ENCODE assay signal across 9 mouse cellular contexts in genomic region chr7:70287891-70288421, GRCm38 (mm10).
DNase-seq lines count a peak whose midpoint lies in the region; ATAC-seq lines count a peak whose summit lies in the region.
"Had no signal": no experiment of that assay in that cellular context is flagged by ENCODE, and none has a peak within 500 bp of the region (broad histone marks: within the 10 kb centered on the region; RNA-seq: fewer than 3 reads in every experiment).

No protein-coding gene starts in this region.

- no peaks in the 10 kb centered on the region for H3K9me3 ChIP-seq in heart, embryonic 15.5 days (replicated peaks)
- no peaks in the 10 kb centered on the region for H3K9me3 ChIP-seq in embryonic facial prominence, embryonic 15.5 days (replicated peaks)
- H3K9me3 ChIP-seq in kidney, embryonic 16.5 days (ENCODE audit: low read length): peaks cover 3% of the 10 kb centered on the region; the same call in 1 of the 2 replicates

- H3K36me3 ChIP-seq in heart, embryonic 15.5 days: no peaks in the 10 kb centered on the region
- no peaks in the 10 kb centered on the region for H3K36me3 ChIP-seq in embryonic facial prominence, embryonic 15.5 days
- no peaks in the 10 kb centered on the region for H3K36me3 ChIP-seq in kidney, embryonic 16.5 days (ENCODE audit: insufficient read depth, low read length)
- H3K36me3 ChIP-seq: G1E had no signal

- peak overlapping the region; percentile 33 for H3K4me3 ChIP-seq in heart, embryonic 15.5 days
- H3K4me3 ChIP-seq in embryonic facial prominence, embryonic 15.5 days (replicated peaks): peak overlapping the region; percentile 18
- H3K4me3 ChIP-seq in kidney, embryonic 16.5 days (ENCODE audit: low read length): peak overlapping the region; percentile 44

- DNase-seq in heart, adult 8-10 months (ENCODE audit: low spot score): no peak
- DNase-seq in neural tube, embryonic 10.5 days (ENCODE audit: extremely low spot score, low spot score): peak; percentile 67
- no peak for DNase-seq in thymus, postnatal 10 days (ENCODE audit: low spot score in 2 of 2)
- DNase-seq in frontal cortex, postnatal 25 days (ENCODE audit: low spot score in 2 of 2): no peak

- peaks cover 81% of the 10 kb centered on the region for H3K27me3 ChIP-seq in heart, embryonic 15.5 days
- peaks cover 85% of the 10 kb centered on the region for H3K27me3 ChIP-seq in embryonic facial prominence, embryonic 15.5 days
- H3K27me3 ChIP-seq in kidney, embryonic 16.5 days (ENCODE audit: insufficient read depth, low read length): peaks cover 68% of the 10 kb centered on the region

- WGBS in heart, embryonic 15.5 days: under 1% methylated on average over 29 of the region's 29 CpGs
- WGBS in embryonic facial prominence, embryonic 15.5 days: under 1% methylated on average over 29 of the region's 29 CpGs
- WGBS in kidney, embryonic 16.5 days: under 1% methylated on average over 29 of the region's 29 CpGs

- peaks cover 8% of the 10 kb centered on the region for H3K4me1 ChIP-seq in heart, embryonic 15.5 days (replicated peaks)
- H3K4me1 ChIP-seq in embryonic facial prominence, embryonic 15.5 days: peaks cover 8% of the 10 kb centered on the region; the same call in 1 of the 2 replicates
- H3K4me1 ChIP-seq in kidney, embryonic 16.5 days (ENCODE audit: insufficient read depth, low read length): peaks cover 8% of the 10 kb centered on the region

- ATAC-seq in heart, embryonic 15.5 days (replicated peaks; ENCODE audit: insufficient number of reproducible peaks, insufficient read depth, low FRiP score, low read depth): no peak
- no peak for ATAC-seq in embryonic facial prominence, embryonic 15.5 days (ENCODE audit: insufficient number of reproducible peaks, low FRiP score, low TSS enrichment, low read depth)
- no peak for ATAC-seq in kidney, embryonic 16.5 days (ENCODE audit: low FRiP score, low TSS enrichment)
- ATAC-seq in megakaryocyte, adult 5-6 weeks (ENCODE audit: poor library complexity, severe bottlenecking): no peak

- peak overlapping the region; percentile 47 for H3K4me2 ChIP-seq in heart, embryonic 15.5 days
- H3K4me2 ChIP-seq in embryonic facial prominence, embryonic 15.5 days (replicated peaks): peak overlapping the region; percentile 32
- peak overlapping the region; percentile 67 for H3K4me2 ChIP-seq in kidney, embryonic 16.5 days (replicated peaks; ENCODE audit: low read depth, low read length)

- no peak overlapping the region for H3K27ac ChIP-seq in heart, embryonic 15.5 days
- no peak overlapping the region for H3K27ac ChIP-seq in embryonic facial prominence, embryonic 15.5 days (replicated peaks)
- no peak overlapping the region for H3K27ac ChIP-seq in kidney, embryonic 16.5 days (ENCODE audit: low read length)

- H3K9ac ChIP-seq in heart, embryonic 15.5 days: no peak overlapping the region
- H3K9ac ChIP-seq in embryonic facial prominence, embryonic 15.5 days: no peak overlapping the region
- peak overlapping the region; percentile 44 for H3K9ac ChIP-seq in kidney, embryonic 16.5 days (replicated peaks; ENCODE audit: low read length)
